Mouse (Mus musculus): ENCODE results near the gene Adora3.

Gene Adora3

DNA sequence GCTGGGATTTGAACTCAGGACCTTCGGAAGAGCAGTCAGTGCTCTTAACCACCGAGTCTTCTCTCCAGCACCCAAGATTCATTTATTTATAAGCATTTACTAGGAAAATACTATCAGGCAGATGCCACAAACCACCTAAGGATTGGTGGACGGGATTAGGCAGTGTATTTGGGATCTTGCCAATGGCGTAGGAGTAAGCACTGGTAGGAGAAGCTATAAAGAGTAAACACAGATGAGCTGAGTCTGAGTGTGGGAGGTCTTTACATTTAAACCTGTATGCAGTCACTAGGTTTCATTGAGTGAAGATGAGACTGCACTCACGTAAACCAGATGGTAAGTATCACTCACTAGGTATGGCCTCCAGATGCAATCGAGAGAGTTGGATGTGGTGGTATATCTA lies 63.3 kb downstream of the Adora3 start:
- no peak for DNase-seq (ENCODE audit: low read depth)

DNA sequence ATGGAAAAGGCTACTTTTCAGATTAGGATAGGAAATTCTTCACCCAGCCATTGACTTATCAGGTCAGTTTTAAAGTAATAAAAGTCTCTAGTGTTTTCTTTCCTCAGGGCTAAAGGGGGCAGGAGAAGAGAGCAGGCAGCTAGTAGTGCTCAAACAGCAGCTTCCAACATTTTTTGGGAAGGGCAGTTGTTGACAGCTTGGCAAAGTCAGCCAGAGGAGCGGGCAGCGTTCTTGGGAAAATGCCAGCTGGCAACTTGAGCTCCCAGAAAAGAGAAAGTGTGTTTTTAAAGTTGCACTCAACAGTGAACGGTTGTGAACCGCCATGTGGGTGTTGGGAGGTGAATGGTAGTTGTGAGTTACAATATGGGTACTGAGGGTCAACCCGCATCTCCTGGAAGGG lies 64.4 kb downstream of the Adora3 start:
- no peak for DNase-seq (ENCODE audit: low read depth)

DNA sequence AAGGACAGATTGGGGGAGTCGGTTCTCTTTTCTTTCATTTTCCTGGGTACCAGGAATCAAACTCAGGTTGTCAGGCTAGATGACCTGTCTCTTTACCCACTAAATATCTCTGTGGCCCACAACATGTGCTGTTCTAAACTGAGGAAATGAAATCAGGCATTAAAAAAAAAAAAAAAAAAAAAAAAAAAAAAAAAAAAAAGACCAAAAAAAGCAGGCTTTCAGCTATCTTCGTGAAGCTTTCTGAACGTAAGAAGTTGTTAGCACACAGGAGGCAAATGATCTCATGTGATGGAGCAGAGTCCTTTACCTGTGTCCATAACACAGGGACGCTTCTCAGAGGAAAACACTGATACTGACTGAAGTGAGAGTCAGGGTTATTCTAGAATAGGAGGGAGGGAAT lies 65.5 kb downstream of the Adora3 start:
- DNase-seq (ENCODE audit: low read depth): no peak

DNA sequence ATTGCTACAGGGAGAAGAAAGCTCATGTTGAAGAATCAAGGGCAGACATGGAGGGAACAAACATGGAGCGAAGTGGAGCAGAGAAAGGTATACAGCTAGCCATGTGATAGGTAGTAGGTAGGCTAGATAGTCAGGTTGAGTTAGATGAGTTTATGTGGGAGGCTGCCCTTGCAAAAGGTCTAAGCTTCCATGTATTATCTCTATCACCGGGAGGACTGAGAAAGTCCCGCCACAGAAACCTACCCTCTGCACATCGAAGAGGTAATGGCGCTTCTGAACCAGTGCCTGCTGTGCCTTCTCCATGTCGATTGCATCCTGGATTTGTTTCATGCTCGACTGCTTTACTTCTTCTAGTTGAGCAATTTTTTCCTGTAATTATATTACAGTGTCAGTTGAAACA lies 80.7 kb downstream of the Adora3 start:
- no peak for DNase-seq (ENCODE audit: low read depth)

DNA sequence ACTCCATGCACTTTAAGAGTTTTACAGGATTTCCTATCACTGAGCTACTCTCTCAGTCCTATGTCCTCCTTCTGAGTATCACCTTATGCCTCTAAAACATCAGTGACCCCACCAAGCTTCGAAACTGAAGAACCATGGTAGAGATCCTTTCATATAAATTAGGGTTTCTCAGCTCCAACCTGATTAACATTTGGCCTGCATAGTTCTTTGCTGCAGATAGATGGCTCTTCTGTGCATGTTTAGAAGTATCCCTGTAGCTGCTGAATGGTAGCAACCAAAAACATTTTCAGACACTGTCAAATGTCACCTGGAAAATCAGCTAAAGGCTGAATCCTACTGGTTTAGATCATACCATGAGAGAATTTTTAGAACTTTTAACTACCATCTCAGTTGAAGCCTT lies 86.6 kb downstream of the Adora3 start:
- no peak for DNase-seq (ENCODE audit: low read depth)

DNA sequence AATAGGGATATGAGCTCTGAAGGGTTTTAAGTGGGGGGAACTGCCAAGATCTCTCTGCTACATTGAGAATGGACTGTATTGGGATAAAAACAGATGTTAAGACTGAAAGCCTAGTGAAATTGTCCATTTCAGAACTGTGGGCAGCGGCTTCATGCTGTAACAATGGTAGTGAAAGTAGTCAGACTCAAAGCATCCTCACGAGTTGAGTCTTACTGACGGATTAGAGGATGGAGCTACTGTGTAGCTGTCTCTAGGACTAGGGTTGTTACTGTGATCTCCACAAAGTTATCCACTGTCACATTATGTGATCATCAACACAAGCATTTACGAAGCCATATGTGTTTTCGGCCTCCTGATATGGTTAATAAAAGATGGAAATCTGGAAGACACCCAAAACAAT lies 87.5 kb downstream of the Adora3 start:
- no peak for DNase-seq (ENCODE audit: low read depth)

Data from c-Kit-positive CD71-negative TER-119-negative erythroid progenitor cells, embryonic 14.5 days (primary cell).